ENCODE assay signal across 9 mouse cellular contexts in genomic region chr7:119795311-119795710, GRCm38 (mm10). TPM values are rescaled to one million over a fixed set of nuclear protein-coding genes. Genes with fewer than 3 reads are reported as not detected.
DNase-seq lines count a peak whose midpoint lies in the region; ATAC-seq lines count a peak whose summit lies in the region.
"Had no signal": no experiment of that assay in that cellular context is flagged by ENCODE, and none has a peak within 500 bp of the region (broad histone marks: within the 10 kb centered on the region; RNA-seq: fewer than 3 reads in every experiment).

No protein-coding gene starts in this region.

- peak; percentile 60 for ATAC-seq in liver, embryonic 11.5 days (replicated peaks; ENCODE audit: low FRiP score)
- ATAC-seq in embryonic facial prominence, embryonic 14.5 days (ENCODE audit: low read depth) = no peak
- ATAC-seq in intestine, embryonic 16.5 days = no peak
- ATAC-seq in neural tube, embryonic 14.5 days (ENCODE audit: low read depth) = no peak

- DNase-seq in liver, embryonic 11.5 days (ENCODE audit: low spot score) = no peak
- no peak for DNase-seq in liver
- DNase-seq in embryonic facial prominence, embryonic 14.5 days (ENCODE audit: low spot score) = no peak
- no peak for DNase-seq in cerebellum, postnatal 25 days
- no peak for DNase-seq in right cerebral cortex, postnatal 14 days
- no peak for DNase-seq in urinary bladder, postnatal 36 days (ENCODE audit: low spot score in 2 of 2)
- DNase-seq: kidney, postnatal 25 days had no signal

- H3K4me3 ChIP-seq in liver, embryonic 11.5 days (ENCODE audit: low read depth, low read length) = peak overlapping the region; percentile 32
- peak overlapping the region; percentile 25 for H3K4me3 ChIP-seq in embryonic facial prominence, embryonic 14.5 days (ENCODE audit: low read depth, low read length)
- peak overlapping the region; percentile 25; the same call in 1 of the 2 replicates for H3K4me3 ChIP-seq in intestine, embryonic 16.5 days (ENCODE audit: low read length)
- H3K4me3 ChIP-seq in neural tube, embryonic 14.5 days (ENCODE audit: low read depth, low read length) = no peak overlapping the region

- no peaks in the 10 kb centered on the region for H3K27me3 ChIP-seq in liver, embryonic 11.5 days (replicated peaks; ENCODE audit: control insufficient read depth, insufficient read depth, low read length)
- H3K27me3 ChIP-seq in embryonic facial prominence, embryonic 14.5 days (replicated peaks; ENCODE audit: control insufficient read depth, insufficient read depth, low read length) = no peaks in the 10 kb centered on the region
- H3K27me3 ChIP-seq in intestine, embryonic 16.5 days (replicated peaks; ENCODE audit: control insufficient read depth, insufficient read depth, low read length) = no peaks in the 10 kb centered on the region
- no peaks in the 10 kb centered on the region for H3K27me3 ChIP-seq in neural tube, embryonic 14.5 days (ENCODE audit: control insufficient read depth, insufficient read depth, low read length)

- no peak overlapping the region; the same call in 1 of the 2 replicates for H3K27ac ChIP-seq in liver, embryonic 11.5 days (ENCODE audit: low read depth, low read length)
- no peak overlapping the region for H3K27ac ChIP-seq in embryonic facial prominence, embryonic 14.5 days (replicated peaks; ENCODE audit: low read depth, low read length)
- no peak overlapping the region for H3K27ac ChIP-seq in intestine, embryonic 16.5 days (ENCODE audit: low read length)
- no peak overlapping the region for H3K27ac ChIP-seq in neural tube, embryonic 14.5 days (ENCODE audit: low read depth, low read length)

- peaks cover 13% of the 10 kb centered on the region for H3K4me1 ChIP-seq in liver, embryonic 11.5 days (replicated peaks; ENCODE audit: control insufficient read depth, insufficient read depth, low read length)
- H3K4me1 ChIP-seq in embryonic facial prominence, embryonic 14.5 days (ENCODE audit: control insufficient read depth, insufficient read depth, low read length) = peaks cover 11% of the 10 kb centered on the region; the same call in 1 of the 2 replicates
- H3K4me1 ChIP-seq in intestine, embryonic 16.5 days (ENCODE audit: control insufficient read depth, insufficient read depth, low read length) = peaks cover 3% of the 10 kb centered on the region
- 0 out of 2 replicates have a peak, but pooled peaks cover 6% of the 10 kb centered on the region for H3K4me1 ChIP-seq in neural tube, embryonic 14.5 days (ENCODE audit: control insufficient read depth, insufficient read depth, low read length)

- H3K4me2 ChIP-seq in liver, embryonic 11.5 days = peak overlapping the region; percentile 60
- H3K4me2 ChIP-seq in embryonic facial prominence, embryonic 14.5 days (ENCODE audit: low read depth, low read length) = peak overlapping the region; percentile 50
- peak overlapping the region; percentile 41 for H3K4me2 ChIP-seq in intestine, embryonic 16.5 days (ENCODE audit: low read depth, low read length)
- H3K4me2 ChIP-seq in neural tube, embryonic 14.5 days (ENCODE audit: low read depth, low read length) = 0 out of 2 replicates have a peak overlapping the region, but pooled peaks have one; percentile 2

- 0 out of 2 replicates have a peak overlapping the region, but pooled peaks have one; percentile 7 for H3K9ac ChIP-seq in liver, embryonic 11.5 days (ENCODE audit: low read depth, low read length)
- H3K9ac ChIP-seq in embryonic facial prominence, embryonic 14.5 days (ENCODE audit: low read depth, low read length) = peak overlapping the region; percentile 54; the same call in 1 of the 2 replicates
- 0 out of 2 replicates have a peak overlapping the region, but pooled peaks have one; percentile 29 for H3K9ac ChIP-seq in intestine, embryonic 16.5 days (ENCODE audit: low read depth, low read length)
- no peak overlapping the region for H3K9ac ChIP-seq in neural tube, embryonic 14.5 days (replicated peaks; ENCODE audit: low read depth, low read length)

- peaks cover 2% of the 10 kb centered on the region; the same call in 1 of the 2 replicates for H3K36me3 ChIP-seq in liver, embryonic 11.5 days (ENCODE audit: control insufficient read depth, insufficient read depth, low read length)
- 0 out of 2 replicates have a peak, but pooled peaks cover 10% of the 10 kb centered on the region for H3K36me3 ChIP-seq in embryonic facial prominence, embryonic 14.5 days (ENCODE audit: control insufficient read depth, insufficient read depth, low read length)
- H3K36me3 ChIP-seq in intestine, embryonic 16.5 days (ENCODE audit: control insufficient read depth, insufficient read depth, low read length) = no peaks in the 10 kb centered on the region
- H3K36me3 ChIP-seq in neural tube, embryonic 14.5 days (ENCODE audit: control insufficient read depth, insufficient read depth, low read length) = no peaks in the 10 kb centered on the region

- H3K9me3 ChIP-seq in liver, embryonic 11.5 days (ENCODE audit: control insufficient read depth, low read length) = no peaks in the 10 kb centered on the region
- H3K9me3 ChIP-seq in embryonic facial prominence, embryonic 14.5 days (ENCODE audit: control insufficient read depth, low read length) = no peaks in the 10 kb centered on the region
- no peaks in the 10 kb centered on the region for H3K9me3 ChIP-seq in intestine, embryonic 16.5 days (ENCODE audit: control insufficient read depth, low read length)
- no peaks in the 10 kb centered on the region for H3K9me3 ChIP-seq in neural tube, embryonic 14.5 days (ENCODE audit: control insufficient read depth, low read length)

RNA-seq across cellular contexts. Expression of gene Eri2, which starts 1.5 kb away (rescaled TPM):
- 22.6 and 24.5 TPM in 2 replicates for polyA plus RNA-seq in liver, embryonic 11.5 days (2014; fragmentation: Nextera tagmentation; extraction: Ambion mirVana)
- 22.2 and 25.0 TPM in 2 replicates for polyA plus RNA-seq in embryonic facial prominence, embryonic 14.5 days (2014; fragmentation: Nextera tagmentation; extraction: Ambion mirVana)
- polyA plus RNA-seq in intestine, embryonic 16.5 days (2015; fragmentation: Nextera tagmentation; extraction: Ambion mirVana) = 14.0 and 15.1 TPM in 2 replicates
- 18.3 and 21.2 TPM in 2 replicates for polyA plus RNA-seq in neural tube, embryonic 14.5 days (2014; fragmentation: Nextera tagmentation; extraction: Ambion mirVana)

RNA-seq across cellular contexts. Expression of gene Rexo5, which starts 1.5 kb away (rescaled TPM):
- 16.3 and 19.2 TPM in 2 replicates for polyA plus RNA-seq in liver, embryonic 11.5 days (2014; fragmentation: Nextera tagmentation; extraction: Ambion mirVana)
- polyA plus RNA-seq in embryonic facial prominence, embryonic 14.5 days (2014; fragmentation: Nextera tagmentation; extraction: Ambion mirVana) = 17.8 and 24.2 TPM in 2 replicates
- 15.8 and 17.2 TPM in 2 replicates for polyA plus RNA-seq in intestine, embryonic 16.5 days (2015; fragmentation: Nextera tagmentation; extraction: Ambion mirVana)
- polyA plus RNA-seq in neural tube, embryonic 14.5 days (2014; fragmentation: Nextera tagmentation; extraction: Ambion mirVana) = 8.4 and 14.3 TPM in 2 replicates

RNA-seq across cellular contexts. Expression of gene Acsm3, which starts 34.6 kb away (rescaled TPM):
- 0.27 and 0.43 TPM in 2 replicates for polyA plus RNA-seq in liver, embryonic 11.5 days (2014; fragmentation: Nextera tagmentation; extraction: Ambion mirVana)
- polyA plus RNA-seq in embryonic facial prominence, embryonic 14.5 days (2014; fragmentation: Nextera tagmentation; extraction: Ambion mirVana) = 0.24 TPM in 2 replicates
- 7.2 and 8.3 TPM in 2 replicates for polyA plus RNA-seq in intestine, embryonic 16.5 days (2015; fragmentation: Nextera tagmentation; extraction: Ambion mirVana)
- 0.16 and 0.27 TPM in 2 replicates for polyA plus RNA-seq in neural tube, embryonic 14.5 days (2014; fragmentation: Nextera tagmentation; extraction: Ambion mirVana)

Comparison
In these comparisons a context has a peak if more than half of its experiments do, and no peak if none do; other contexts are left out.
1. H3K4me2 ChIP-seq: peak in every context shown above with its lines; median percentile 60 in liver, embryonic 11.5 days; 50 in embryonic facial prominence, embryonic 14.5 days; 41 in intestine, embryonic 16.5 days; 2 in neural tube, embryonic 14.5 days.